Mouse (Mus musculus): ENCODE measurements at regions not wholly inside any gene's neighbourhood (a gene's known extent, or its start where the extent isn't known, plus 50 kb on each side); places are given as distances from the start of the nearest gene placed in this dataset.

- DNase-seq: no peak
Observed at GRCm38 (mm10) chr6:98178005-98178404, 164.5 kb downstream of the Gm765 start.

- peak; percentile 15 to 24 for DNase-seq
Observed at GRCm38 (mm10) chr6:98149043-98149813, 193.3 kb downstream of the Gm765 start.

- no peak for DNase-seq
Observed at GRCm38 (mm10) chr6:98147855-98148254, 194.7 kb downstream of the Gm765 start.

GRCm38 (mm10) chr6:98132931-98133330, 209.6 kb downstream of the Gm765 start:
- DNase-seq: peak; percentile 59 to 68

- DNase-seq: no peak
Observed at GRCm38 (mm10) chr6:98125434-98125833, 217.1 kb downstream of the Gm765 start.

GRCm38 (mm10) chr6:98118355-98119150, 224.0 kb downstream of the Gm765 start:
- DNase-seq: peak; percentile 21 to 22

- no peak for DNase-seq
Observed at GRCm38 (mm10) chr6:98114327-98115134, 228.0 kb downstream of the Gm765 start.

GRCm38 (mm10) chr6:98113708-98114107, 228.8 kb downstream of the Gm765 start:
- DNase-seq: no peak

GRCm38 (mm10) chr6:98112495-98113115, 229.9 kb downstream of the Gm765 start:
- no peak for DNase-seq

GRCm38 (mm10) chr6:98107123-98107522, 235.4 kb downstream of the Gm765 start:
- no peak for DNase-seq

GRCm38 (mm10) chr6:98105280-98106090, 237.1 kb downstream of the Gm765 start:
- DNase-seq: peak; percentile 86 to 90

GRCm38 (mm10) chr6:98104432-98104831, 238.1 kb downstream of the Gm765 start:
- no peak for DNase-seq

- peak in 1 of 2 experiments; percentile 12 for DNase-seq
Observed at GRCm38 (mm10) chr6:98101023-98101422, 241.5 kb downstream of the Gm765 start.

- DNase-seq: no peak
Observed at GRCm38 (mm10) chr6:98099126-98099525, 243.4 kb downstream of the Gm765 start.

GRCm38 (mm10) chr6:98095243-98095642, 247.3 kb downstream of the Gm765 start:
- DNase-seq: no peak

- peak; percentile 54 to 61 for DNase-seq
Observed at GRCm38 (mm10) chr6:98089185-98089584, 253.4 kb downstream of the Gm765 start.

- DNase-seq: no peak
Observed at GRCm38 (mm10) chr6:98080076-98080475, 262.5 kb downstream of the Gm765 start.
